Mouse (Mus musculus): Measurements from ENCODE around the gene Itpripl2. TPM values are rescaled to one million over a fixed set of nuclear protein-coding genes. Genes with fewer than 3 reads are reported as not detected.

Itpripl2 gene
- polyA plus RNA-seq, 1 experiment from 2014 or later: 6.7 TPM

DNA sequence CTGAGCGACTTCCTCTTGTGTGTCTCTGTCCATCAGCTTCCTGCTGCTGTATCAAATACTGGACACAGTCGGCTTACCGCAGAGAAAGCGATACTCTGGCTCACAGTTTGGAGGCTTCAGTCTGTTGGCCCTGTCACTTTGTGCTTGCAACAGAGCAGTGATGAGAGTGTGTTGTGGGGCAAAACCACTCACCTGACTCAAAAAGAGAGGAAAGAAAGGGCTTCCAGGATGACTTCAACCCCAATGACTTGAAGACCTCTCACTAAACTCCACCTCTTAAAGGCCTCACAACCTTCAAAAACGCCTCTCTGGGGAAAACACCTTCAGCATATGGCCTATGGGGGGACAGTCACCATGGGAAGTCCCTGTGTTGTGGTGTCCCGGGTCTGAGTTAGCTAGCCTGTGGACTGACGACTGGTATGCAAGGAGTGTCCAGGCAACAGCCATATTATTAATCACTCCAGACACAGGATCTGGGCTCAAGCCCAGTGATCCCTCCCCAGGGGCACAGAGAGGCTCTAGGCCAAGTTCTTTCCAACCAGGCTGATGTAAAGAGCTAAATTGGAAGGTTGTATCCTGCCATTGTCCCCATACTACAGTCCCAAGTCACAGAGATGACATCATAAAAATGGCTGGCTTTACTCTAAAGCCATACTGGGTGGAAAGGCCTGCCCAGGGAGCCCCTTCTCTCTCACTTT lies 16.6 kb downstream of the Itpripl2 start:
- H3K36me3 ChIP-seq (ENCODE audit: control insufficient read depth, insufficient read depth, low read length): no peaks in the 10 kb centered on the region
- TF ChIP-seq EP300 (optimal IDR thresholded peaks at IDR 0.05) (no peak), CTCF (IDR thresholded peaks at IDR 0.05; ENCODE audit: low read depth) (no peak)
- no peaks in the 10 kb centered on the region for H3K9me3 ChIP-seq (ENCODE audit: control insufficient read depth, low read length)
- no peaks in the 10 kb centered on the region for H3K27me3 ChIP-seq (ENCODE audit: control insufficient read depth, insufficient read depth, low read length)
- no peak for ATAC-seq (ENCODE audit: low FRiP score, low TSS enrichment)
- no peak overlapping the region for H3K4me3 ChIP-seq (ENCODE audit: low read depth, low read length)
- no peak overlapping the region for H3K27ac ChIP-seq (replicated peaks)
- H3K4me1 ChIP-seq (replicated peaks; ENCODE audit: control insufficient read depth, insufficient read depth): peaks cover 2% of the 10 kb centered on the region
- no peak for DNase-seq (ENCODE audit: low spot score)
- H3K9ac ChIP-seq (ENCODE audit: low read length): no peak overlapping the region
- WGBS: 82% methylated on average over 7 of the region's 7 CpGs
- H3K4me2 ChIP-seq (replicated peaks; ENCODE audit: low read depth): no peak overlapping the region

DNA sequence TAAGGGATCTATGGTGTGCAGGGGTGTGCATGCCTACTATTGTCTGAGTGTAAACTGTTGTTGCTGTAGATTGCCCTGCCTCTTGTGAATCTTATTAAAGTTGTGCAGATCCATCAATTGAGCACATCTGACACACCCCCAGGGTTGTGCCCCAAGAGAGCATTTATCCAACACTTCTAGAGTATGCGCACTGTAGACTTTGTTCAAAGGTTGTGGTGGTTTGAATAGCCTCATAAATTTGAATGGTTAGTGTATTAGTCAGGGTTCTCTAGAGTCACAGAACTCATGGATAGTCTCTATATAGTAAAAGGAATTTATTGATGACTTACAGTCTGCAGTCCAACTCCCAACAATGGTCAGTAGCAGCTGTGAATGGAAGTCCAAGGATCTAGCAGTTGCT lies 18.9 kb downstream of the Itpripl2 start:
- no peaks in the 10 kb centered on the region for H3K4me1 ChIP-seq (replicated peaks; ENCODE audit: control insufficient read depth, insufficient read depth)
- no peak overlapping the region for H3K4me3 ChIP-seq (ENCODE audit: low read depth, low read length)
- H3K27ac ChIP-seq (replicated peaks): no peak overlapping the region
- H3K27me3 ChIP-seq (ENCODE audit: control insufficient read depth, insufficient read depth, low read length): no peaks in the 10 kb centered on the region
- ATAC-seq (ENCODE audit: low FRiP score, low TSS enrichment) (no peak), DNase-seq (ENCODE audit: low spot score) (no peak)
- TF ChIP-seq CTCF (IDR thresholded peaks at IDR 0.05; ENCODE audit: low read depth) (no peak), EP300 (optimal IDR thresholded peaks at IDR 0.05) (no peak)
- H3K9ac ChIP-seq (ENCODE audit: low read length): no peak overlapping the region
- H3K4me2 ChIP-seq (replicated peaks; ENCODE audit: low read depth): no peak overlapping the region
- no peaks in the 10 kb centered on the region for H3K36me3 ChIP-seq (ENCODE audit: control insufficient read depth, insufficient read depth, low read length)
- no peaks in the 10 kb centered on the region for H3K9me3 ChIP-seq (ENCODE audit: control insufficient read depth, low read length)
- 96% methylated on average over 1 of the region's 1 CpGs for WGBS

DNA sequence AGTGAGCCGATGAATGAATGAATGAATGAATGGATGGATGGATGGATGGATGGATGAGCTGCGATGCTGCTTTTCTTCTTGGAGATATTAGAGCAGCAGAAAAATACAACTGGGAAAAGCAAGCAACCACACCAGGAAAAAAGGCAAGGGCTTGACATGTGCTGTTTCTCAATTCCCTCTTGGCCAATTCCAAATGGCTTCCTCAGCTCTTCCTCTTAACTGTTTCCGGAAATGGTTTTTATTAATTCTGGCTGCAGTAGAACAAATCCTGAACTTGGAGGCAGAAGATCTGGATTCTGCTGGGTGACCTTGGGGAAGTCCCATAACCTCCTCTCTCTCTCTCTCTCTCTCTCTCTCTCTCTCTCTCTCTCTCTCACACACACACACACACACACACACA lies 23.7 kb downstream of the Itpripl2 start:
- no peak for ATAC-seq (ENCODE audit: low FRiP score, low TSS enrichment)
- 83% methylated on average over 3 of the region's 3 CpGs for WGBS
- Histone ChIP-seq H3K9ac (ENCODE audit: low read length) (no peak overlapping the region), H3K27ac (replicated peaks) (no peak overlapping the region), H3K4me3 (ENCODE audit: low read depth, low read length) (no peak overlapping the region), H3K27me3 (ENCODE audit: control insufficient read depth, insufficient read depth, low read length) (no peaks in the 10 kb centered on the region), H3K9me3 (ENCODE audit: control insufficient read depth, low read length) (no peaks in the 10 kb centered on the region), H3K4me2 (replicated peaks; ENCODE audit: low read depth) (no peak overlapping the region), H3K36me3 (ENCODE audit: control insufficient read depth, insufficient read depth, low read length) (no peaks in the 10 kb centered on the region), H3K4me1 (replicated peaks; ENCODE audit: control insufficient read depth, insufficient read depth) (peaks cover 2% of the 10 kb centered on the region)
- TF ChIP-seq CTCF (IDR thresholded peaks at IDR 0.05; ENCODE audit: low read depth) (no peak), EP300 (optimal IDR thresholded peaks at IDR 0.05) (no peak)
- no peak for DNase-seq (ENCODE audit: low spot score)

DNA sequence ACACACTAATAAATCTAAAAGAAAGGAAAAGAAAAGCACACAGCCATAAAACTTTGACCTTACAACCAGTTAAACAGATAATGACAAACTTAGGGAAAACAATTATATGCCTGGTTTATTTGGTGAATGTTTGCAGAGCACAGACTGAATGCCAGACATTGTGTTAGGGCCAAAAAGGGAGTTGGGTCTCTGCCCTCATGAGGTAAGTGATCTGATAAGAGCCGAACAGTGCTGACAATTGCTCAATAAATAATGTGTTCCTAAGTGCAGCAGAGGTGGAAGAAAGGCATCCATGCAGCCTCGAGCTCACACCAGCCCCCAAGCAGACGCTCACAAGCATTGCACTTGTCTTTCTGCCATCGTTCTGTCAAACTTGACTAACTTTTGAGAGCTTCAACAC lies 27.3 kb downstream of the Itpripl2 start:
- Histone ChIP-seq H3K9me3 (ENCODE audit: control insufficient read depth, low read length) (no peaks in the 10 kb centered on the region), H3K4me2 (replicated peaks; ENCODE audit: low read depth) (no peak overlapping the region), H3K36me3 (ENCODE audit: control insufficient read depth, insufficient read depth, low read length) (no peaks in the 10 kb centered on the region), H3K27me3 (ENCODE audit: control insufficient read depth, insufficient read depth, low read length) (no peaks in the 10 kb centered on the region), H3K9ac (ENCODE audit: low read length) (no peak overlapping the region), H3K4me1 (replicated peaks; ENCODE audit: control insufficient read depth, insufficient read depth) (peaks cover 4% of the 10 kb centered on the region), H3K4me3 (ENCODE audit: low read depth, low read length) (no peak overlapping the region), H3K27ac (replicated peaks) (no peak overlapping the region)
- TF ChIP-seq CTCF (IDR thresholded peaks at IDR 0.05; ENCODE audit: low read depth) (no peak), EP300 (optimal IDR thresholded peaks at IDR 0.05) (no peak)
- ATAC-seq (ENCODE audit: low FRiP score, low TSS enrichment): no peak
- WGBS: 23% methylated on average over 4 of the region's 4 CpGs
- no peak for DNase-seq (ENCODE audit: low spot score)

DNA sequence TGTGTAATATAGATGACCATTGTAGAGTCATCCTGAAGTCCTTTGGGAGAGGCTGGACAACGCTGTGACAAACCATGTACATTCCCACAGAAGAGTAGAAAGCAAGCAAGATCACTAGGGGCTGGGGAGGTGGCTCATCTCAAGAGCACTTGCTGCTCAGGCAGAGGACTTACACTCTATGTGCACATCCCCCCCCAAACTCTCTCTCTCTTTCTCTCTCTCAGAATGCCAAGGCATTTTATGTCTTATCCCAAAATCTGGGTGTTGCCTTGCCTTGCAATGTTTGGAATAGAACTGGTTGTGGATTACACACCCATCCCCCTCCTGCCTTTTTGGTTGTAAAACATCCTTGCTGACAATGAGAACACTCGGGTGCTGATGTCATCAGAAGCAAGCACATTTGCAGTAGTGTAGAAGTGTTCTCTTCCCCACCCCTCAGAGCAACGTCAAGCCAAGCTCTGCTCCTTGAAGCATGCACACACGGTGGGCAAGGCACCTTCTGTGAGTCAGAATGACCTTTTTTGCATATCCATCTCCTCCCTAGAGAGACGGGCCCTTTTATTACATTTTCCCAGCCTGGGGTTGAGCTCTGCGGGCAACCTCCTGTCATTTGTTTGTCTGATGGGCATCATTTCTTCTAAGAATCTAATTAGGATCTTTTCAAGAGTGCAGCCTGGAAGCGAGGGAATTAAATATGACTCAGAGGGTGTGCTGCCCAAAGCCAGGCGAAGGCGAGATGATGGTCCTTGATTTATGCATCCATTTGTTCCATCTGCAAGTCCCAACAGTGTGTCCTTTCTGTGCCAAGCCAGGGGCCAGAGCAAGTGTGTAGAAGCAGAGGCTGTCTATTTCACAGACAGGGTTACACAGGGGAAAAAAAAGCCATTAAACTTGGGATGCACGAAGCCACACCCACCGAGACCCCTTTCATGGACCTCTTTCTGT lies 28.7 kb downstream of the Itpripl2 start:
- DNase-seq (ENCODE audit: low spot score): peak; percentile 30
- no peak overlapping the region for H3K9ac ChIP-seq (ENCODE audit: low read length)
- H3K27me3 ChIP-seq (ENCODE audit: control insufficient read depth, insufficient read depth, low read length): no peaks in the 10 kb centered on the region
- no peak overlapping the region for H3K4me2 ChIP-seq (replicated peaks; ENCODE audit: low read depth)
- ATAC-seq (ENCODE audit: low FRiP score, low TSS enrichment): peak; percentile 55
- no peaks in the 10 kb centered on the region for H3K36me3 ChIP-seq (ENCODE audit: control insufficient read depth, insufficient read depth, low read length)
- no peak overlapping the region; the same call in none of the 2 replicates for H3K27ac ChIP-seq (replicated peaks)
- WGBS: 43% methylated on average over 11 of the region's 11 CpGs
- no peak for TF ChIP-seq EP300 (optimal IDR thresholded peaks at IDR 0.05)
- no peak for TF ChIP-seq CTCF (IDR thresholded peaks at IDR 0.05; ENCODE audit: low read depth)
- no peak overlapping the region for H3K4me3 ChIP-seq (ENCODE audit: low read depth, low read length)
- H3K4me1 ChIP-seq (replicated peaks; ENCODE audit: control insufficient read depth, insufficient read depth): peaks cover 4% of the 10 kb centered on the region
- no peaks in the 10 kb centered on the region for H3K9me3 ChIP-seq (ENCODE audit: control insufficient read depth, low read length)
